Mouse (Mus musculus) layer of hippocampus, postnatal 25 days (tissue): ENCODE measurements around the gene Hist1h1d. TPM values are rescaled to one million over a fixed set of nuclear protein-coding genes. Genes with fewer than 3 reads are reported as not detected.
"Not testable (repeated sequence)": the region's sequence is repeated elsewhere in the genome, so short reads cannot be mapped to it uniquely, and the experiment has no call there.

Experiments
- DNase-seq, 2 experiments: peaks; one replicate each; pipeline ENCODE4 v3.0.0; 2022; ENCODE audit warnings: mixed read lengths in 2 of 2, low spot score in 1 of 2; ENCODE audit errors: extremely low spot score in 1 of 2
- total RNA-seq, 2 experiments: library from RNA; stranded (reverse); gene quantifications; 2 replicates each; pipeline ENCODE4 v1.2.3; 2021

Gene Hist1h1d
- total RNA-seq, 2 experiments from 2014 or later: 4.7 to 4.8 TPM

DNA sequence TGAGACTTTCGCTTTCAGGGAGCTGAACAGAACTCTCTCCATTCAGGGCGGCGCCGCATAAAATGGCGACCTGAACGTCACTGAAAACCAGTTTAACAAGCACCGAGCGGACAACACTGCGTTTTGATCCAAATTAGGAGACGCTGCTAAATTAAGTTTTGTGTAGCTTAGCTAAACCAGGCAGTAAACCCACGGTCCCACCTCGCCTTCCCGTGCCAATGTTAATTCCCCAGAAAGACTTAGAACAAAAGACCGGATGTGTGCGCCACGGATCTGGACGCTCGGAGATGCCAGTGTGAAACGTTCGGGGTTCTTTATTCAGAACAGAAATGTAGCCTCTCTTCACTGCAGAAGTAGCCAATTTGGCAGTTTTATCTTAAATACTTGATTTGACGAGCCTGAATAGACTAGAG lies 32.0 kb downstream of the Hist1h1d start:
- peak; percentile 54 to 57 for DNase-seq

- peak; percentile 39 to 42 for DNase-seq
Measured at GRCm38 (mm10) chr13:23585442-23586098, 32.5 kb downstream of the Hist1h1d start.

DNA sequence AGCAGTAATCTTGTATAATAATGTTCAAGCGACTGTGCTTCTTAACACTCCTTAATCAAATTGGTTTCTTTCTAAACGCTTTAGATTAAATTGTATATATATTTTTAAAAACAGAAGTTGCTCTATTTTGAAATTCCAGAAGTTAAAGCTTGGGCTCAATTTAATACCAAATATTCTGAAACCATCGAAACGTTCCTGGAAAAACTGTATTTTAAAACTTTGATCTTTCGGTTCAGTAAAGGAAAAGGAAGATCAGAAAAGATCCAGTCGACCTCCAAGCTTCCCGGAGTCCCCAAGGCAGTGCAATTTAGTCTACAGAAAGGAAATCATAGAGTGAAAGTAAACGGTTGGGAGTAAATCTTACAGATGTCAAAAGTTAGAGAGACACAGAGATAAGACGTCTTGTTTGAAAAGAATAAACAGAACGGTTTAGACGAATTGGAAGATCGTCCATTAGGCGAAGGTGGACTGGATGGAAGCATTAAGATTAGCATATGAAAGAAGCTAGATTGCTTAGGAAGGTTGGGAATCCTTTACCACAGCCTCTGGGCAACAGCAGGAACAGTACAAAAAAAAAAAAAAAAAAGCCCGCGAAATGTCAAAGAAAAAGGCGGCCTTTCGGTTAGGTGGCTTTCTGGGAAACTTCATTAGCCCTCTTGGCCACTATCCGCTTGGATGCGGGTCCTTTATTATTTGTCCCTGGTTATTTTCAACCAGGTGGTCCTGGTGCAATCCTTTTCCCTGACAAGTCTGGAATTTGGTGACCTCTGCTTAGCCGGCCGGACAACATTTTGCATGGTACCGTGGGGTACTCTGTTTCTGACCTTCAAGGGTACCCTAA lies 33.3 kb downstream of the Hist1h1d start:
- no peak for DNase-seq

DNA sequence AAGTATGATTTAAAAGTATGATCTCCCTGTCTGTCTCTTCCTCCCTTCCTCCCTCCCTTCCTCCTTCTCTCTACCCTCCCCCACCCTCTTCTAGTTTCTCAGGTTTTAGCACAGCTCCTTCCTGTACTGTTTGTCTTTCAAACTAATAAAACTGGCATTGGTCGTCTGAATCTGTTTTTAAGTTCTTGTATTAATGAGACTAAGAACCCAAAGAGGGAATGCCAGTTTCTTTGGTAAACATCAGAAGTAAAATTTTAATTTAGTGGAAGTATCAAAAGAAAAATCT lies 33.8 kb downstream of the Hist1h1d start:
- DNase-seq: no peak

- DNase-seq: no peak
Measured at GRCm38 (mm10) chr13:23591206-23591605, 38.1 kb downstream of the Hist1h1d start.

DNA sequence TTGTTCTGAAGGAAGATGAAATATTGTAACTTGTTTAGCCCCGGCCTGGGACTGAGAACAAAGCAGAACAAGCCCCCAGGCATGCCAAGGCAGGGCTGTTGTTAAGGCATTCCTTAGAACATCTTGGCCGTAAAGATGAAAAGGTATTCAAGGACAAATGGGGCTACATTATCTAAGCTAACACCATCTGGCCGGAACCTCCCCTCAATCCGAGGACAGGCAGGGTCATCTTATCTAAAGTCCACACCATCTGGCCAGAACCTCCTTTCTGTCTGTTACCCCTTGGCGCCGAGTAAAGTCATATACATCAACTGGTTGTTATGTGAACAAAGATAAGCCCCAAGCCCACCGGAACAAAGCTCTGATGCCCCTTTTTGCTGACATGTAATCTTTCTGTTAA lies 38.8 kb downstream of the Hist1h1d start:
- not testable (repeated sequence) for DNase-seq

DNA sequence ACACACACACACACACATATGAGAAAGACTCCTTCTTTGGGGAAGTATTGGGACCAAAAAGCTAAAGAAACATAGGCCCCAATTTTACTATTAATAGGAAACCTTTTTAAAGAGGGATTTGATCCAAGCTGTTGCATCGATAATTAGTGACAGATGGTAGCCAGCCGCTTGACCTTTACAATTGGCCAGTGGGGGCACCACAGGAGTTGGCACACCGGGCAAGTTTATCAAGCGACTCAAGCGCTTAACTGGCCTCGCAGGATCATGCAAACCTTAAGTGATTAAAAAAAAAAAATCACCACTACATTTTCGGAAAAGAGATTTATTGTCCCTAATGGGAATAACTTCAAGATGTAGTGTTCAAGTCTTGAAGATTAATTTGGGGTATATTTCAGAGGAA lies 39.6 kb downstream of the Hist1h1d start:
- DNase-seq: no peak

- no peak for DNase-seq
Measured at GRCm38 (mm10) chr13:23593051-23593770, 40.1 kb downstream of the Hist1h1d start.

DNA sequence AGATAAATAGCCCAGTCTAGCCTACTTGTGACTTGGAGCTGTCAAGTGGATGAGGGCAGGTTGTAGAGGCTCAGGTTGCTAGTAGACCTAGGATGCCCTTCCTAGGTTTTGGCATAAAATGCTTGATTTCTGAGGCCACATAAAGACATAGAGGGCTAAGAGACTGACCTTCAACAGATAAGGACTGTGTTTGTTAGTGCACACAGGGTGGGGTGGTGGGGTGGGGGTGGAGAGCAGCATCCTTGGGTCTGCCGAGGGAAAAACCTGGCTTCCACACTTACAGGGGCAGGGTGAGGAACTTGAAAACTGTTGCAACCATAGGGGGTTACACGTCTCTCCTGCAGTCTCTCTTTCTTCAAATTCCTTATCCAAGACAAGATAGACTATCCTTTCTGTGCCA lies 42.1 kb downstream of the Hist1h1d start:
- no peak for DNase-seq

GRCm38 (mm10) chr13:23595622-23596372 lies 42.7 kb downstream of the Hist1h1d start:
- no peak for DNase-seq

- peak; percentile 61 to 88 for DNase-seq
Measured at GRCm38 (mm10) chr13:23597957-23598356, 44.9 kb downstream of the Hist1h1d start.

GRCm38 (mm10) chr13:23603182-23603699 lies 50.2 kb downstream of the Hist1h1d start:
- DNase-seq: no peak

- DNase-seq: no peak
Measured at GRCm38 (mm10) chr13:23604452-23604851, 51.4 kb downstream of the Hist1h1d start.

DNA sequence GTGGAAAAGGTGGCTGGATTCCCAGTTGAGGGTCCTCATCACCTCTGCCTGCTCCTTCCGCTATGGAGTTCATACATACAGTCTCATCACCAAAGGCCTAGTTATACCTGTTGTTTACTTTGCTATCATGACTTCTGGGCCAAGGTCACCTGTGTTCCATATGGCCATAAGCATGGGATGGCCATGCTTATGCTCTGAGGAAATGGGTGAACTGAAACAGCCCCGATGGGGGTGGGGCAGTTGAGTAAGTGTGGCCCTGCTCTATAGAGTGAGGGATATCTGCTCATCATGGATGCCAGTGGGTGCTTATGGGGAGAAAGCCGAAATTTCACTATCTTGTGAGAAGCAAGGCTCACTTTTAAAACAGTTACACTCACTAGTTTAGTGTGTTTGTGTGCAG lies 52.0 kb downstream of the Hist1h1d start:
- DNase-seq: no peak

- no peak for DNase-seq
Measured at GRCm38 (mm10) chr13:23609209-23609608, 56.1 kb downstream of the Hist1h1d start.

DNA sequence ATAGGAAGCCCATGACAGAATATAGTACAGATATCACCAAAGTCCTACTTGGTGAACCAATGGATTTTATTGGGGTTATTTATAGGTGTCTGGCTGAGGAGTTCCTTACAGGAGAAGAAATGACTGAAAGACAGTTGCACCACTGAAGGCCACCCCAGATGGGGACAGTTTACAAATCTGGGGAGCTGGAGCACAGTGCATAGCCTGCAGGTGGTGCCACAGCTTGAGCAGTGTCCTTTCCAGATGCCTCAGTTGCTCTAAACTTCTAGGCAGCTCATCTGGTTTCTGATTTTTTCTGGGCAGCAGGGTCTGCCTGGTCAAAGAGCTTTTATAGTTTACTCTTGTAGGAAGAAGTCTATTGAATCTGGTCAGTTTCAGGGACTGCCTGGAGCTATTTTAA lies 56.8 kb downstream of the Hist1h1d start:
- no peak for DNase-seq
